Mouse (Mus musculus): ENCODE measurements around the gene Dusp8. TPM values are rescaled to one million over a fixed set of nuclear protein-coding genes. Genes with fewer than 3 reads are reported as not detected.
A peak's percentile ranks its signal among the peaks of the same experiment; 100 is the strongest.

Dusp8 gene
- polyA plus RNA-seq, 1 experiment, result 7.6 TPM

GRCm38 (mm10) chr7:142104747-142105146 is 9.1 kb upstream of the Dusp8 start:
- no peaks in the 10 kb centered on the region for H3K9me3 ChIP-seq (ENCODE audit: control insufficient read depth, low read length)
- H3K36me3 ChIP-seq (ENCODE audit: control insufficient read depth), result no peaks in the 10 kb centered on the region
- H3K27me3 ChIP-seq (ENCODE audit: control insufficient read depth), result peaks cover 40% of the 10 kb centered on the region
- H3K4me1 ChIP-seq (ENCODE audit: control insufficient read depth), result peaks cover 4% of the 10 kb centered on the region
- H3K4me3 ChIP-seq (replicated peaks), result no peak overlapping the region
- no peak for TF ChIP-seq TAL1 (IDR thresholded peaks at IDR 0.05; ENCODE audit: low read length)

- Histone ChIP-seq H3K4me1 (ENCODE audit: control insufficient read depth) (peaks cover 42% of the 10 kb centered on the region), H3K36me3 (ENCODE audit: control insufficient read depth) (peaks cover 9% of the 10 kb centered on the region), H3K9me3 (ENCODE audit: control insufficient read depth, low read length) (no peaks in the 10 kb centered on the region; the same call in 1 of the 2 replicates), H3K4me3 (replicated peaks) (no peak overlapping the region), H3K27me3 (ENCODE audit: control insufficient read depth) (peaks cover 92% of the 10 kb centered on the region)
- TF ChIP-seq GATA1 (IDR thresholded peaks at IDR 0.05; ENCODE audit: low read length), result no peak
- TF ChIP-seq TAL1 (IDR thresholded peaks at IDR 0.05; ENCODE audit: low read length), result no peak
Measured at GRCm38 (mm10) chr7:142097776-142098175, 2.1 kb upstream of the Dusp8 start.

- no peak overlapping the region for H3K4me3 ChIP-seq (replicated peaks)
- H3K36me3 ChIP-seq (ENCODE audit: control insufficient read depth), result peaks cover 20% of the 10 kb centered on the region
- H3K9me3 ChIP-seq (ENCODE audit: control insufficient read depth, low read length), result no peaks in the 10 kb centered on the region; the same call in 1 of the 2 replicates
- peaks cover 98% of the 10 kb centered on the region for H3K27me3 ChIP-seq (ENCODE audit: control insufficient read depth)
- peaks cover 52% of the 10 kb centered on the region for H3K4me1 ChIP-seq (ENCODE audit: control insufficient read depth)
- no peak for TF ChIP-seq GATA1 (IDR thresholded peaks at IDR 0.05; ENCODE audit: low read length)
Measured at GRCm38 (mm10) chr7:142096701-142097100, 1.1 kb upstream of the Dusp8 start.

GRCm38 (mm10) chr7:142094301-142095143 is 1.1 kb downstream of the Dusp8 start:
- H3K4me3 ChIP-seq (replicated peaks), result peak overlapping the region; percentile 90
- TF ChIP-seq TAL1 (IDR thresholded peaks at IDR 0.05; ENCODE audit: low read length) (no peak), GATA1 (IDR thresholded peaks at IDR 0.05; ENCODE audit: low read length) (no peak)
- H3K27me3 ChIP-seq (ENCODE audit: control insufficient read depth), result peaks cover 99% of the 10 kb centered on the region
- peaks cover 42% of the 10 kb centered on the region for H3K36me3 ChIP-seq (ENCODE audit: control insufficient read depth)
- H3K4me1 ChIP-seq (ENCODE audit: control insufficient read depth), result peaks cover 74% of the 10 kb centered on the region
- no peaks in the 10 kb centered on the region; the same call in 1 of the 2 replicates for H3K9me3 ChIP-seq (ENCODE audit: control insufficient read depth, low read length)

GRCm38 (mm10) chr7:142093696-142094240 is 1.9 kb downstream of the Dusp8 start:
- TF ChIP-seq TAL1 (IDR thresholded peaks at IDR 0.05; ENCODE audit: low read length) (no peak), GATA1 (IDR thresholded peaks at IDR 0.05; ENCODE audit: low read length) (no peak)
- no peaks in the 10 kb centered on the region; the same call in 1 of the 2 replicates for H3K9me3 ChIP-seq (ENCODE audit: control insufficient read depth, low read length)
- peaks cover 49% of the 10 kb centered on the region for H3K36me3 ChIP-seq (ENCODE audit: control insufficient read depth)
- H3K4me1 ChIP-seq (ENCODE audit: control insufficient read depth), result peaks cover 82% of the 10 kb centered on the region
- peaks cover 96% of the 10 kb centered on the region for H3K27me3 ChIP-seq (ENCODE audit: control insufficient read depth)
- H3K4me3 ChIP-seq (replicated peaks), result peak overlapping the region; percentile 90

- no peaks in the 10 kb centered on the region; the same call in 1 of the 2 replicates for H3K9me3 ChIP-seq (ENCODE audit: control insufficient read depth, low read length)
- peak overlapping the region; percentile 90 for H3K4me3 ChIP-seq (replicated peaks)
- peaks cover 57% of the 10 kb centered on the region for H3K36me3 ChIP-seq (ENCODE audit: control insufficient read depth)
- H3K4me1 ChIP-seq (ENCODE audit: control insufficient read depth), result peaks cover 90% of the 10 kb centered on the region
- TF ChIP-seq TAL1 (IDR thresholded peaks at IDR 0.05; ENCODE audit: low read length), result no peak
- TF ChIP-seq GATA1 (IDR thresholded peaks at IDR 0.05; ENCODE audit: low read length), result no peak
- peaks cover 89% of the 10 kb centered on the region for H3K27me3 ChIP-seq (ENCODE audit: control insufficient read depth)
Measured at GRCm38 (mm10) chr7:142092991-142093390, 2.7 kb downstream of the Dusp8 start.

GRCm38 (mm10) chr7:142091848-142092247 is 3.8 kb downstream of the Dusp8 start:
- Histone ChIP-seq H3K9me3 (ENCODE audit: control insufficient read depth, low read length) (no peaks in the 10 kb centered on the region; the same call in 1 of the 2 replicates), H3K36me3 (ENCODE audit: control insufficient read depth) (peaks cover 69% of the 10 kb centered on the region), H3K4me3 (replicated peaks) (no peak overlapping the region), H3K4me1 (ENCODE audit: control insufficient read depth) (peaks cover 95% of the 10 kb centered on the region), H3K27me3 (ENCODE audit: control insufficient read depth) (peaks cover 77% of the 10 kb centered on the region)
- TF ChIP-seq TAL1 (IDR thresholded peaks at IDR 0.05; ENCODE audit: low read length) (no peak), GATA1 (IDR thresholded peaks at IDR 0.05; ENCODE audit: low read length) (no peak)

- peaks cover 59% of the 10 kb centered on the region for H3K27me3 ChIP-seq (ENCODE audit: control insufficient read depth)
- TF ChIP-seq GATA1 (IDR thresholded peaks at IDR 0.05; ENCODE audit: low read length) (no peak), TAL1 (IDR thresholded peaks at IDR 0.05; ENCODE audit: low read length) (no peak)
- H3K4me3 ChIP-seq (replicated peaks), result no peak overlapping the region
- H3K4me1 ChIP-seq (ENCODE audit: control insufficient read depth), result peaks cover 99% of the 10 kb centered on the region
- H3K9me3 ChIP-seq (ENCODE audit: control insufficient read depth, low read length), result no peaks in the 10 kb centered on the region; the same call in 1 of the 2 replicates
- peaks cover 89% of the 10 kb centered on the region for H3K36me3 ChIP-seq (ENCODE audit: control insufficient read depth)
Measured at GRCm38 (mm10) chr7:142089648-142090447, 5.8 kb downstream of the Dusp8 start.

GRCm38 (mm10) chr7:142088886-142089285 is 6.8 kb downstream of the Dusp8 start:
- peaks cover 98% of the 10 kb centered on the region for H3K36me3 ChIP-seq (ENCODE audit: control insufficient read depth)
- TF ChIP-seq GATA1 (IDR thresholded peaks at IDR 0.05; ENCODE audit: low read length) (no peak), TAL1 (IDR thresholded peaks at IDR 0.05; ENCODE audit: low read length) (no peak)
- peaks cover 59% of the 10 kb centered on the region for H3K27me3 ChIP-seq (ENCODE audit: control insufficient read depth)
- H3K4me1 ChIP-seq (ENCODE audit: control insufficient read depth), result peaks cover 100% of the 10 kb centered on the region
- no peaks in the 10 kb centered on the region for H3K9me3 ChIP-seq (ENCODE audit: control insufficient read depth, low read length)
- peak overlapping the region; percentile 2 for H3K4me3 ChIP-seq (replicated peaks)
